Mouse (Mus musculus): ENCODE data around the gene Olfr183.
"Not testable (repeated sequence)": the region's sequence is repeated elsewhere in the genome, so short reads cannot be mapped to it uniquely, and the experiment has no call there.

Olfr183 gene

GRCm38 (mm10) chr16:58995057-58995456 lies at the start of gene Olfr183:
TSS of gene Olfr183 (plus strand) at chr16:58995357.
- no peak for DNase-seq (ENCODE audit: low spot score in 2 of 2)

- no peak for DNase-seq (ENCODE audit: low spot score in 2 of 2)
Measured at GRCm38 (mm10) chr16:59007146-59007545, 12.0 kb downstream of the Olfr183 start.

GRCm38 (mm10) chr16:59013357-59014018 lies 18.3 kb downstream of the Olfr183 start:
- no peak for DNase-seq (ENCODE audit: low spot score in 2 of 2)

- no peak for DNase-seq (ENCODE audit: low spot score in 2 of 2)
Measured at GRCm38 (mm10) chr16:59030191-59030590, 35.0 kb downstream of the Olfr183 start, which contains the start of gene Olfr186. TSS of gene Olfr186 (minus strand) at chr16:59030291.

- no peak for DNase-seq (ENCODE audit: low spot score in 2 of 2)
Measured at GRCm38 (mm10) chr16:59039710-59040109, 44.6 kb downstream of the Olfr183 start, which contains the start of gene Olfr187. TSS of gene Olfr187 (minus strand) at chr16:59039767.

GRCm38 (mm10) chr16:59045835-59046234 lies 50.7 kb downstream of the Olfr183 start:
- DNase-seq (ENCODE audit: low spot score in 2 of 2) = no peak

- DNase-seq (ENCODE audit: low spot score in 2 of 2) = no peak
Measured at GRCm38 (mm10) chr16:59047579-59047978, 52.4 kb downstream of the Olfr183 start.

- no peak for DNase-seq (ENCODE audit: low spot score in 2 of 2)
Measured at GRCm38 (mm10) chr16:59048860-59049259, 53.7 kb downstream of the Olfr183 start.

- DNase-seq (ENCODE audit: low spot score in 2 of 2) = not testable (repeated sequence)
Measured at GRCm38 (mm10) chr16:59049286-59049685, 54.1 kb downstream of the Olfr183 start.

All from frontal cortex, postnatal 36 days (tissue).